Mouse (Mus musculus): ENCODE data around the gene Sart3. TPM values are rescaled to one million over a fixed set of nuclear protein-coding genes. Genes with fewer than 3 reads are reported as not detected.

Gene Sart3
- polyA plus RNA-seq, 1 experiment = 47.5 TPM

DNA sequence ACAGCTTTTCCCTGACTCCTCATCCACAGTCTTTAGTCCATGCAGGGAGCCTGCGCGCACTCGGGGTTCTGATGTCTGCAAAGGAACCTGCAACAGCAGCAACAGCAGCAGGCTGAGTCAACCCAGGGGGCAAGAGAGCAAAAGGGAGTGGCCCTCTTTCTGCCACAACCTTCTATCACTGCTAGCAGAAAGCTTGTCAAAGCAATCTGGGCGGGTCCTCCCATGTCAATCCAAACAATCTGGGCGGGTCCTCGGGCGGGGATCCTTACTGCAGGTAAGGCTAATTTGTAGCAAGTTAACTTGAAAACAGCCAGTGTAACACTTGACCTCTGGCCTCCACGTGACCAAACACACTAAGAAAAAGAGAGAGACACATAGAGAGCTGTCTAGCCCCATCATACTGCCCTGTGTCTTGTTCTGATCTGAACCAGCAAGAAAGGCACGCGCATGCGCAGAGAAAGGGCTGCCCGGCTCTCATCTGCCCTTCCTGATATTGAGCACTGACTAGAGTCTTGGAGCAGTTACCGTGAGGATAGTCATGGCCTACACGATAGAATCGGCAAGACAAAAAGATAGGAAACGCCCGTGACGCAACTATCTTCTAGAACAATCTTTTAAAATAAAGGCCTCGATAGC is 71.8 kb downstream of the Sart3 start:
- WGBS = 81% methylated on average over 19 of the region's 19 CpGs
- no peak overlapping the region for H3K4me3 ChIP-seq (ENCODE audit: control insufficient read depth, insufficient read depth, low read length)
- no peak overlapping the region for H3K27ac ChIP-seq (ENCODE audit: control insufficient read depth, insufficient read depth, low read length)
- H3K27me3 ChIP-seq (ENCODE audit: control insufficient read depth, insufficient read depth, low read length) = no peaks in the 10 kb centered on the region
- H3K36me3 ChIP-seq (ENCODE audit: control insufficient read depth, insufficient read depth, low read length) = no peaks in the 10 kb centered on the region
- DNase-seq = no peak
- no peaks in the 10 kb centered on the region for H3K4me1 ChIP-seq (replicated peaks; ENCODE audit: control insufficient read depth, insufficient read depth, low read length)
- TF ChIP-seq CTCF (IDR thresholded peaks at IDR 0.05; ENCODE audit: borderline replicate concordance, control insufficient read depth, extremely low read depth, insufficient read depth, low read length, poor library complexity) = no peak

GRCm38 (mm10) chr5:113694415-113694814 is 77.9 kb downstream of the Sart3 start:
- H3K4me3 ChIP-seq (ENCODE audit: control insufficient read depth, insufficient read depth, low read length) = no peak overlapping the region
- no peaks in the 10 kb centered on the region for H3K4me1 ChIP-seq (replicated peaks; ENCODE audit: control insufficient read depth, insufficient read depth, low read length)
- H3K27ac ChIP-seq (ENCODE audit: control insufficient read depth, insufficient read depth, low read length) = no peak overlapping the region
- no peak for DNase-seq
- H3K27me3 ChIP-seq (ENCODE audit: control insufficient read depth, insufficient read depth, low read length) = no peaks in the 10 kb centered on the region
- no peaks in the 10 kb centered on the region for H3K36me3 ChIP-seq (ENCODE audit: control insufficient read depth, insufficient read depth, low read length)
- TF ChIP-seq POLR2A (IDR thresholded peaks at IDR 0.05; ENCODE audit: control insufficient read depth, extremely low read depth, insufficient read depth, low read length, poor library complexity) = no peak
- TF ChIP-seq CTCF (IDR thresholded peaks at IDR 0.05; ENCODE audit: borderline replicate concordance, control insufficient read depth, extremely low read depth, insufficient read depth, low read length, poor library complexity) = no peak
- WGBS = 64% methylated on average over 5 of the region's 5 CpGs

DNA sequence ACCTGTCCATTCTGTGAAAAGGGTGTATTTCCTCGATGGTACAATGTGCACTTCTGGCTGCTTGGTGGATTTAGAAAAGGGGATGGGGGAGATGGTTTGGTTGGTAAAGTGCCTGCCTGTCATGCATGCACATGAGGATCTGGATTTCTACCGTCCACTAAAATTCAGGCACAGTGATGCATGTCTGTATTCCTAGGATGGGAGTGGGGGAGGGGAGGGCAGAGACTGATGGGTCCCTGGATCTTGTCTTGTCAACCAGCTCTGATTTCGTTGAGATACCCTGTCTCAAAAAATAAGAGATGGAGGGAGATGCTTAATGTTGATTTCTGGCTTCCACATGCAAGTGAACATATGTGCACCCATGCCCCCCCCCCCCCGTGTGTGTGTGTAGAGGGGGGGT is 78.3 kb downstream of the Sart3 start:
- Histone ChIP-seq H3K36me3 (ENCODE audit: control insufficient read depth, insufficient read depth, low read length) (no peaks in the 10 kb centered on the region), H3K4me3 (ENCODE audit: control insufficient read depth, insufficient read depth, low read length) (no peak overlapping the region), H3K27ac (ENCODE audit: control insufficient read depth, insufficient read depth, low read length) (no peak overlapping the region), H3K27me3 (ENCODE audit: control insufficient read depth, insufficient read depth, low read length) (no peaks in the 10 kb centered on the region), H3K4me1 (replicated peaks; ENCODE audit: control insufficient read depth, insufficient read depth, low read length) (no peaks in the 10 kb centered on the region)
- DNase-seq = no peak
- WGBS = 68% methylated on average over 4 of the region's 4 CpGs
- no peak for TF ChIP-seq POLR2A (IDR thresholded peaks at IDR 0.05; ENCODE audit: control insufficient read depth, extremely low read depth, insufficient read depth, low read length, poor library complexity)
- no peak for TF ChIP-seq CTCF (IDR thresholded peaks at IDR 0.05; ENCODE audit: borderline replicate concordance, control insufficient read depth, extremely low read depth, insufficient read depth, low read length, poor library complexity)

DNA sequence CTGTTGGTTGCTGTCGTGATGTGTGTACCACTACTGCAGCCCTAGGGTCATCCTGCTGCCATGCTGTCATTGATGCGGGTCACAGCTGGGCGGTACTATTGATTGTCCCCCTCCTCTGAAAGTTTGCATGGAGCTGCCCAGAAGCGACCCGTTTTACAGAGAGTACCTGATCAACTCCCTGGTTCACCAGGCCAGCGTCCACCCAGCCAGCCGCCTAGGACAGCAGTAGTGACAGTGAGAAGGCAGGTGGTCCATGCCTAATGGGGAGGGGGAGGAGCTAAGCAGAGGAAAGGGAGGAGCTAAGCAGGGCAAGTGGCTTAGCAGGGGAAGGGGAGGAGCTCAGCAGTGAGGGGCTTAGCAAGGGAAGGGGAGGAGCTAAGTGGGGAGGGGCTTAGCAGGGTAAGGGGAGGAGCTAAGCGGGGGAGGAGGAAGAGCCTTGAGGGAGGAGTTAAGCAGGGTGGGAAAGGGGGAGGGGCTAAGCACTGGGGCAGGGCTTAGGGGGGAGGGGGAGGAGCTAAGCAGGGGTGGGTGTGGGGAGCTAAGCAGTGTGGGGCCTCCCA is 79.0 kb downstream of the Sart3 start:
- 95% methylated on average over 8 of the region's 8 CpGs for WGBS

More for the DNA sequence above, 79.0 kb downstream of the Sart3 start:
- H3K4me3 ChIP-seq (ENCODE audit: control insufficient read depth, insufficient read depth, low read length) = no peak overlapping the region
- H3K27me3 ChIP-seq (ENCODE audit: control insufficient read depth, insufficient read depth, low read length) = no peaks in the 10 kb centered on the region
- no peaks in the 10 kb centered on the region for H3K4me1 ChIP-seq (replicated peaks; ENCODE audit: control insufficient read depth, insufficient read depth, low read length)
- TF ChIP-seq CTCF (IDR thresholded peaks at IDR 0.05; ENCODE audit: borderline replicate concordance, control insufficient read depth, extremely low read depth, insufficient read depth, low read length, poor library complexity) = no peak
- TF ChIP-seq POLR2A (IDR thresholded peaks at IDR 0.05; ENCODE audit: control insufficient read depth, extremely low read depth, insufficient read depth, low read length, poor library complexity) = no peak
- no peaks in the 10 kb centered on the region for H3K36me3 ChIP-seq (ENCODE audit: control insufficient read depth, insufficient read depth, low read length)
- no peak for DNase-seq
- no peak overlapping the region for H3K27ac ChIP-seq (ENCODE audit: control insufficient read depth, insufficient read depth, low read length)

Other genes starting within 250 kb of the Sart3 start
- gene Cmklr1, start 122.1 kb downstream of the Sart3 start, polyA plus RNA-seq (2012; rRNA removed) = 28.8 and 32.6 TPM in 2 replicates
- gene 1700069L16Rik, start 47.7 kb downstream of the Sart3 start, polyA plus RNA-seq (2012; rRNA removed) = not detected in 2 replicates
- 8.0 and 8.2 TPM in 2 replicates for gene Ficd, start 36.7 kb downstream of the Sart3 start, polyA plus RNA-seq (2012; rRNA removed)
- gene Iscu, start 238 bp upstream of the Sart3 start, polyA plus RNA-seq (2012; rRNA removed) = 80.6 and 93.7 TPM in 2 replicates
- gene Tmem119, start 28.0 kb upstream of the Sart3 start, polyA plus RNA-seq (2012; rRNA removed) = 8.8 and 11.7 TPM in 2 replicates
- 755 and 783 TPM in 2 replicates for gene Selplg, start 60.1 kb upstream of the Sart3 start, polyA plus RNA-seq (2012; rRNA removed)
- 67.8 and 78.3 TPM in 2 replicates for gene Coro1c, start 136.2 kb upstream of the Sart3 start, polyA plus RNA-seq (2012; rRNA removed)
- gene Ssh1, start 221.4 kb upstream of the Sart3 start, polyA plus RNA-seq (2012; rRNA removed) = 10.7 and 11.6 TPM in 2 replicates
- 0.11 and 0.36 TPM in 2 replicates for gene Dao, start 231.2 kb upstream of the Sart3 start, polyA plus RNA-seq (2012; rRNA removed)